Mouse (Mus musculus): ENCODE results near the gene Tgfb3. TPM values are rescaled to one million over a fixed set of nuclear protein-coding genes. Genes with fewer than 3 reads are reported as not detected.
A peak's percentile ranks its signal among the peaks of the same experiment; 100 is the strongest.

The Tgfb3 gene
- polyA plus RNA-seq (2016; fragmentation: Nextera tagmentation; extraction: Ambion mirVana): 13.0 and 15.3 TPM in 2 replicates

DNA sequence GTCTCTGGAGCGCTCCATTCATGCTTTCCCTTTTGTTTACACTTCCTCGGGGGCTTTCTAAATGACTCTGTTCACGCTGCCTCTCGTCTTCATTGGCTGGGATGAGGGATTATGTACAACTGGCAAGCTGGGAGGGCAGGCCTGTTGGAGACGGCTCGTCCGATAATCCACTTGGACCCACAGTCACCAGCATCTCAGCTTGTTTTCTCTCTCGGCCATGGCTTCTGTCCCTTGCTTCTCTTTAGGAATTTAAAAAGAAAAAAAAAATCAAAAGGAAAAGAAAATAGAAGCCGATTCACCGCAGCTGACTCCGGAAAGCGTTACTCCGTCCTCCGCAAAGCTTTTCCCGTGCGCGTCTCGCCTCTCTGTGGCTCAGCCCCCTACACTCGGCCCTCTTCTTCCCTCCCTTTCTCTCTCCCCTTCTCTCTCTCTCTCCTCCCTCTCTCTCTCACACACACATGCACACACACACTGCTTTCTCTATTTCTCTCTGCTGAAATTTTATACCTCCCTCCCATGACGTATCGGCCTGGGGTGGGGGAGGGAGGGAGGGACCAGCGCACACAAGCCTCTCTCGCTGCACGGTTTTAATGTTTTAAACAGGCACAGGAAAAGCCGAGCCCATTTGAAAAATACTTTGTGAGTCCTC is at the start of gene Tgfb3:
TSS of gene Tgfb3 (minus strand) at position 489 of the 649 bp plus-strand sequence.
- Histone ChIP-seq H3K9me3 (no peaks in the 10 kb centered on the region), H3K4me1 (peaks cover 34% of the 10 kb centered on the region), H3K27me3 (ENCODE audit: insufficient read depth, poor library complexity, severe bottlenecking) (peaks cover 14% of the 10 kb centered on the region; the same call in 1 of the 2 replicates), H3K4me3 (peak within 1 kb of the TSS; percentile 70), H3K27ac (peak within 1 kb of the TSS; percentile 92), H3K36me3 (0 out of 2 replicates have a peak, but pooled peaks cover 4% of the 10 kb centered on the region)
- no peak for DNase-seq (ENCODE audit: low spot score)
- under 1% methylated on average over 25 of the region's 25 CpGs for WGBS

DNA sequence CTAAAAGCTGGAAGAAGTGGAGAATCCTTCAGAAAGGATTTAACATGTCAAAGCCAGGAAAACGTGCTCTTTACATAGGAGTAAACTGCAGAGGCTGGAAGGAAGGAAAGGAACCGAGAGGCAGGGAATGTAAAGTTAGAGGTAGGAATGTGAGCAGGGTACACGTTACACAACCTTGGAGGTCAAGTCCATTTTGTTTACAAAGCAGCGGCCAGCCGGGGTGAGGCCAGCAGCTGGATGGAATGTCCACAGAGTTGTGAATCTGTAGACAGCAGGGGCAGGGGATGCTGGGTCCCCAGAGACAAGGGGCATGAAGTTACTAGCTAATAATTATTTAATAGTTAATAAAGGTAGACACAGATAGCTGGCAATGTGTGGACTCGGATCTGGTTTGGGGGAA is 49.3 kb upstream of the Tgfb3 start:
- 75% methylated on average over 6 of the region's 6 CpGs for WGBS

DNA sequence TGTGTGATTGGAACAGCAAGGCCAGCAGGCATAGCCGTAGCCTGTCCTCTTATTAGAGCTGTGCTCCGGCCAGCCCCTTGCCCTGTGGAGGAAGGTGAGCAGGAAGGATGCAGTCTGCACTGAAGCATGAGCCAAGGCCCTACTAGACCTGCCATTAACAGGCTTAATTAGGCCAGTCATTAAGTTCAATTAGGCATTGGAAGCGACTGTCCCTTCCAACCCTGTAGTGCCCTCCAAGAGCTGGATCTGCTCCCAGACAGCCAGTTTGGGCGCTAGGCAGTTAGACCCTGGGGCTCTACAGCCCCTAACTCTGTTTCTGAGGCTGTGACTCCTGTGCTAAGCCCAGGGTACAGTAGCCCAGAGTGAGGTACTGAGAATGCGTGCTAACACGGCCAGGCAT is 45.2 kb upstream of the Tgfb3 start:
- no peaks in the 10 kb centered on the region for H3K9me3 ChIP-seq
- 0 out of 2 replicates have a peak, but pooled peaks cover 5% of the 10 kb centered on the region for H3K36me3 ChIP-seq
- no peak for DNase-seq (ENCODE audit: low spot score)
- no peaks in the 10 kb centered on the region for H3K27me3 ChIP-seq (ENCODE audit: insufficient read depth, poor library complexity, severe bottlenecking)
- H3K27ac ChIP-seq: no peak overlapping the region
- 85% methylated on average over 6 of the region's 6 CpGs for WGBS
- H3K4me1 ChIP-seq: peaks cover 9% of the 10 kb centered on the region; the same call in 1 of the 2 replicates
- H3K4me3 ChIP-seq: no peak overlapping the region

More for the DNA sequence above, 49.3 kb upstream of the Tgfb3 start:
- H3K9me3 ChIP-seq: no peaks in the 10 kb centered on the region
- H3K27me3 ChIP-seq (ENCODE audit: insufficient read depth, poor library complexity, severe bottlenecking): no peaks in the 10 kb centered on the region
- H3K4me1 ChIP-seq: peaks cover 17% of the 10 kb centered on the region
- H3K36me3 ChIP-seq: 0 out of 2 replicates have a peak, but pooled peaks cover 2% of the 10 kb centered on the region
- DNase-seq (ENCODE audit: low spot score): no peak
- H3K27ac ChIP-seq: no peak overlapping the region
- H3K4me3 ChIP-seq: no peak overlapping the region

DNA sequence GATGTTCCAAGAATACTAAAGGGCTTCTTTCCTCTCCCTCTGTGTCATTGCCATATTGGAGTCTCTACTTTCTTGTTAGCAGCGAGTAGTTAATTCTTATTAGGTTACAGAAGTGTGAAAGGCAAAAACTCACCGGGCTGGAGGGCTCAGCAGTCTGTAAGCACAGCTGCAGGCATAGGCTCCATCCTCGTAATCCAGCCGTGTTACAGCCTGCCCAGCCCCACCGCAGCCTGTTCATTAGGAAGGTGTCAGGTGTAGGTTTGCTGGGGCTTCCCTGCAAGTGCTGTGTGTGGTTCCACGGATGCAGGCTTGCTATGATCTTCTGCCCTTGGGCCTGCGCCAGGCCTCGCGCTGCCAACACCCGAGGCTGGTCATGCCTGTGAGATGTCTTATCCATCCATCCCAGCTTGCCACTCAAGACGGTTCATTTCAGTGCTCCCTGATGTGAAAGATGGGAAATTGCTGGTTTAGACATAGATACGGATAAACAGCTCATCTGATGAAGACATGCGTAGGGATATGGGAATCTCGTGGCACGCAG is 37.5 kb upstream of the Tgfb3 start:
- Histone ChIP-seq H3K36me3 (peaks cover 19% of the 10 kb centered on the region; the same call in 1 of the 2 replicates), H3K4me1 (no peaks in the 10 kb centered on the region), H3K27ac (no peak overlapping the region), H3K4me3 (no peak overlapping the region), H3K27me3 (ENCODE audit: insufficient read depth, poor library complexity, severe bottlenecking) (no peaks in the 10 kb centered on the region), H3K9me3 (no peaks in the 10 kb centered on the region)
- DNase-seq (ENCODE audit: low spot score): no peak
- WGBS: 88% methylated on average over 15 of the region's 15 CpGs

DNA sequence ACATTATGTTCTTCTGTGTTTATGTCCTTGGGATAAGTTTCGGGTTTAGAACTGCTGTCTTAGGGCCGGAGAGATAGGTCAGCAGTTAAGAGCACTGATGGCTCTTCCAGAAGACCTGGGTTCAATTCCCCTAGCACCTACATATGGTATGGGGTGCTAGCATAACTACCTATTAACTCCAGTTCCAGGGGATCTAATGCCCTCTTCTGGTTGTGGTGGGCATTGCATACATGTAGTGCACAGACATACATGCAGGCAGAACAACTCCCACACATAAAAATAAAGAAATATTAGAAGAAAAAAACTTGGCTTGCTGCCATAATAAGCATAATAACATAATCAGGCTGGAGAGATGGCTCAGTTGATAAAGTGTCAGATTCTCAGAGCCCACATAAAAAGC is 31.8 kb upstream of the Tgfb3 start:
- Histone ChIP-seq H3K4me3 (no peak overlapping the region), H3K27me3 (ENCODE audit: insufficient read depth, poor library complexity, severe bottlenecking) (no peaks in the 10 kb centered on the region), H3K9me3 (no peaks in the 10 kb centered on the region), H3K36me3 (peaks cover 27% of the 10 kb centered on the region; the same call in 1 of the 2 replicates), H3K4me1 (peaks cover 14% of the 10 kb centered on the region), H3K27ac (no peak overlapping the region)
- 84% methylated on average over 2 of the region's 2 CpGs for WGBS
- no peak for DNase-seq (ENCODE audit: low spot score)

DNA sequence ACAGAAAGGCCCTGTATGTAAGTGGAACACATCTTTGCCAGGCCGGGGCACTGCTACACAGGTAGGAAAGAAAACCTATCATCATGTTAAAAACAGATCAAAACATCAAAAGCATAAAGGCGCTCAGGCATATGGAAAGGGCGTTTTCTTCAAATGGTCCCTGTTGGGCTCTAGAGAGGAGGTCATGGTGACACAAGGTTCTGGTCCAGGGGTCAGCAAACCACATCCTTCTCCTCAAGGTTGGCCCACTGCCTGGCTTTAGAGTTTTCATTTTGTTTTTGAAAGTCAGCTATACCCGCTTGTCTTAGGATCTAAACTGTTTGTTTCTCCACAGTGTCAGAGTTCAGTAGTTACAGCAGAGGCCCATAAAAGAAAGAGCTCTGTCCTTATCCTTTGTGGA is 30.7 kb upstream of the Tgfb3 start:
- no peak overlapping the region; the same call in 1 of the 2 replicates for H3K27ac ChIP-seq
- no peaks in the 10 kb centered on the region for H3K9me3 ChIP-seq
- H3K4me1 ChIP-seq: peaks cover 25% of the 10 kb centered on the region
- DNase-seq (ENCODE audit: low spot score): no peak
- no peaks in the 10 kb centered on the region for H3K27me3 ChIP-seq (ENCODE audit: insufficient read depth, poor library complexity, severe bottlenecking)
- H3K36me3 ChIP-seq: peaks cover 27% of the 10 kb centered on the region; the same call in 1 of the 2 replicates
- WGBS: 86% methylated on average over 4 of the region's 4 CpGs
- H3K4me3 ChIP-seq: no peak overlapping the region

DNA sequence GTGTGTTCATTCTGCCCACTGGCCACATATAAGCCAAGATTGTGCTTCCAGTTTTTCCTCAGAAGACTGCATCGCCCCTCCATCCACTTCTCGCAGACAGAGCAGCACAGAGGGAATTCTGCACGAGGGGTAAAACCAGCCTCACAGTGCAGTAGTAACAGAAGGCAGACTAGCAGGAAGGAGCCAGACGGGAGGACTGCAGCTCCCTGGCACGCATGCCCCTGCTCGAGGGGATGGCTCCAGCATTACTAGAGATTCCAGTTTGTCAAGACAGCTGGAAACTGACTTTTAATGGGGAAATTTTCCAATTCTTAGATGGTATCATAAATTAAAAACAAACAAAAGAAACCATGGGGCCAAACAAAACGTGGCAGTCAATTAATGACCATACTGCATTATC is 28.8 kb upstream of the Tgfb3 start:
- H3K27ac ChIP-seq: peak overlapping the region; percentile 13; the same call in 1 of the 2 replicates
- WGBS: 78% methylated on average over 7 of the region's 7 CpGs
- H3K36me3 ChIP-seq: peaks cover 22% of the 10 kb centered on the region; the same call in 1 of the 2 replicates
- no peaks in the 10 kb centered on the region for H3K27me3 ChIP-seq (ENCODE audit: insufficient read depth, poor library complexity, severe bottlenecking)
- H3K4me1 ChIP-seq: peaks cover 40% of the 10 kb centered on the region
- H3K4me3 ChIP-seq: no peak overlapping the region
- no peak for DNase-seq (ENCODE audit: low spot score)
- H3K9me3 ChIP-seq: no peaks in the 10 kb centered on the region

DNA sequence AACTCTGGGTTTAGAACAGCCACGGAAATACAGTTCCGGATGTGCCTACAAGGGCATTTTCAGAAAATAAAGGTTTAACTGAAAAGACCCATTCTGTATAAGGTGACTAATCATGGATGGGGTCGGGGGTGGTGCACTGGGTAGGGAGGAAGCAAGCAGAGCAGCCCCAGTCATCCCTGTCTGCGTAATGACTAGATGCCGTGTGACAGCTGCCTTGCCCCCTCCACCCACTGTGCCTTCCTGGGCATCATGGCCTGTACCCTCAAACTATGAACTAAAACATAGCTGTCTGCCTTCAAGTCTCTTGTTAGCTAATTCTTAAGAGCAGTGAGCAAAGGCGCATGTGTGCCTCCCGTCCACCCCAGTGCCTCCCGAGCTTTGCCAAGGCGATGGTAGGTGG is 27.2 kb upstream of the Tgfb3 start:
- H3K27me3 ChIP-seq (ENCODE audit: insufficient read depth, poor library complexity, severe bottlenecking): no peaks in the 10 kb centered on the region
- no peak for DNase-seq (ENCODE audit: low spot score)
- peaks cover 10% of the 10 kb centered on the region; the same call in 1 of the 2 replicates for H3K36me3 ChIP-seq
- H3K4me1 ChIP-seq: peaks cover 48% of the 10 kb centered on the region
- no peak overlapping the region for H3K4me3 ChIP-seq
- peak overlapping the region; percentile 94 for H3K27ac ChIP-seq
- 91% methylated on average over 9 of the region's 9 CpGs for WGBS
- H3K9me3 ChIP-seq: no peaks in the 10 kb centered on the region

DNA sequence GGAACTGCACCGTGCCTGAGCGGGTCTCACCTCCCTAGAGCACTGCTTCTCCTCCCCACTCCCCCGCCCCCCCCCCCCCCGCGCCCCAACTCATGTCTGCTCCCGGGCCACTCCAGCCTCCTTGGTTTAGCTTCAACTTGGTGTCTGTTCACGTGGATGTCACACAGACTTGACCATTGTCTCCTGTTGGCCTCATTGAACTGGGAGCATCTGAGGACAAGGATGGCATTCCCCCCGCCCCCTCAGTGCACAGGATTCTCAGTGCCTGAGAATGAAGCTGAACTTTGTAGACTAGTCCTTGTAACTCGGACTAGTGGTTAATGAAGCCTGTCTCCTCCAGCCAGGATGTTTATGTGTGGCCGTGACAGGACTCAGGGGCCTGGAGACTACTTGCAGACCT is 26.7 kb upstream of the Tgfb3 start:
- 78% methylated on average over 7 of the region's 10 CpGs for WGBS
- peak overlapping the region; percentile 94 for H3K27ac ChIP-seq
- no peak for DNase-seq (ENCODE audit: low spot score)

DNA sequence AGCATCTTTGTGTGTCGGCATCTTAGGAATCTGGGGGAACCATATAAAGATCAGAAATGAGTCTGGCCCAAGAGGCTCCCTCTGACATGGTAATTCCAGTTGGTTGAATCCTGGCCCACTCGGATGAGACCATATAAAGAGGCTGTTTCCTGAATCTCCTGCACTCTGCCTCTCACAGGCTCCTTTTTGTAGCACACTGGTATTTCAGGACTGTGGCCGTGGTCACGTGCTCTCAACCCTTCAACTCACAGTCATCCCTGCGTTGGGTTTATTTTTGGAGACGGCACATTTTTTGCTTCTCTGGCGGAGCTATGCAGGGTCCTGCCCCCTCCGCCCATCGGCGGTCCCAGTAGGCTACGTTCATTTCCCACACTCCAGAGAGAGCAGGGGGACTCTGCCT is 25.5 kb upstream of the Tgfb3 start:
- Histone ChIP-seq H3K9me3 (no peaks in the 10 kb centered on the region), H3K36me3 (peaks cover 6% of the 10 kb centered on the region; the same call in 1 of the 2 replicates), H3K4me1 (peaks cover 56% of the 10 kb centered on the region), H3K4me3 (0 out of 2 replicates have a peak overlapping the region, but pooled peaks have one; percentile 23), H3K27me3 (ENCODE audit: insufficient read depth, poor library complexity, severe bottlenecking) (no peaks in the 10 kb centered on the region), H3K27ac (peak overlapping the region; percentile 94)
- peak; percentile 93 for DNase-seq (ENCODE audit: low spot score)
- WGBS: 45% methylated on average over 11 of the region's 11 CpGs

More for the DNA sequence above, 26.7 kb upstream of the Tgfb3 start:
- H3K27me3 ChIP-seq (ENCODE audit: insufficient read depth, poor library complexity, severe bottlenecking): no peaks in the 10 kb centered on the region
- peaks cover 7% of the 10 kb centered on the region; the same call in 1 of the 2 replicates for H3K36me3 ChIP-seq
- H3K4me1 ChIP-seq: peaks cover 54% of the 10 kb centered on the region
- no peaks in the 10 kb centered on the region for H3K9me3 ChIP-seq
- H3K4me3 ChIP-seq: no peak overlapping the region

DNA sequence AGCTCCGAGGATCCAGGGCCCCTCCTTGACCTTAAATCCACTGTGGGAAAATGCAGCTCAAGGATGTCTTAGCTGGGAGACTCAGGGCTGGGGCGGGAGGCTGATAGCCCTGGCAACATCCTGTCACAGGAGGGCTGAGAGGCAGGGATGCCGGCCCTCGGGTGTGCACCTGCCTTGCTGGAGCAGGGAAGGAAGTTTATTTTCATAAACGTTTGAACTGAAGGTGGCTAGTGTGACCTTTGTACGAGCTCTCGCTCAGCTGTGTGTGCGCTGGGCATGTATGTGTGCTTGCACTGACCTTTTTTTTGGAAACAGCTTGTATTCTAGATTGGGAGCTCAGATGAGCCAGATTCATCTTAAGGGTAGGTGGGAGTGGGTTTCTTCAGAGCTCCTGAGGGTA is 25.0 kb upstream of the Tgfb3 start:
- Histone ChIP-seq H3K27ac (peak overlapping the region; percentile 94), H3K4me3 (no peak overlapping the region)
- 49% methylated on average over 8 of the region's 8 CpGs for WGBS

DNA sequence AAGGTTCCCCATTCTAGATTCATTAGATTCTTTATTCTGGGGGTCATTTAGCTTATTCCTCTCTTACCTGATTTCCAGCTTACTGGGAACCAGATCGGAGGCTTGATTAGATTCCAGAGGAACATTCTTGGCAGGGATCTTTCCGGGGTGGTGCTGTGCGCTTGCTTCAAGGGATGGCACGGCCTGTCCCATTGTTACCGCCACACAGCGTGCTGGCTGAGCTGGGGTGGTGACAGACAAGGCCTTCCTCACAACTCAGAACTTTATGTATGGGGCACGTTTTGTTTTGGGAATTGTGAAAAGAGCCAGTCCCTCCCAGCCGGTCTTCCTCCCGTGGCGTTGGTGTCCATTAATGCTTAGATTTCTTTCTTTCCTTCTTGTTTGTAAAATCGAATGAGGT is 24.6 kb upstream of the Tgfb3 start:
- H3K4me3 ChIP-seq: no peak overlapping the region
- H3K4me1 ChIP-seq: peaks cover 56% of the 10 kb centered on the region
- no peaks in the 10 kb centered on the region for H3K27me3 ChIP-seq (ENCODE audit: insufficient read depth, poor library complexity, severe bottlenecking)
- H3K27ac ChIP-seq: peak overlapping the region; percentile 94
- H3K9me3 ChIP-seq: no peaks in the 10 kb centered on the region
- peaks cover 5% of the 10 kb centered on the region; the same call in 1 of the 2 replicates for H3K36me3 ChIP-seq
- WGBS: 60% methylated on average over 11 of the region's 11 CpGs
- no peak for DNase-seq (ENCODE audit: low spot score)

More for the DNA sequence above, 25.0 kb upstream of the Tgfb3 start:
- no peak for DNase-seq (ENCODE audit: low spot score)
- Histone ChIP-seq H3K9me3 (no peaks in the 10 kb centered on the region), H3K36me3 (peaks cover 9% of the 10 kb centered on the region; the same call in 1 of the 2 replicates), H3K27me3 (ENCODE audit: insufficient read depth, poor library complexity, severe bottlenecking) (no peaks in the 10 kb centered on the region), H3K4me1 (peaks cover 56% of the 10 kb centered on the region)

DNA sequence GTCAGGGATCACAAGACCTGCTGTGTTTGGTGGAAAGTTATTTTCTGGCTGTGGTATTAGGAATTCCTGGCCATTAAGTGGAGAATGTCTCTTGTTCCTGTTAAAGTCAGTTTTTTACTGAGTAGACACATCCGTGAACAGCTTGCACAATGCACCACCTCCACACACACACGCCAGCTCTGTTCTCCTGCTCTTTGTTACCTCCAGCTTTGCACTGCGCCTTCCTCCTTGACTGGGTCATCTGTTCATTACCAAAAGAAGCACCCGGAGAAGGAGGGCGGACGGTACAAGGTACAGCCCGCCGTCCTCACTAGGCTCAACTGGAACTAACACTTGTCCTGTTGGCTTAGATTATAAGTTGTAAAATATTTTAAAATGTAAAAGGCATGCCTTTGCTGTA is 23.8 kb upstream of the Tgfb3 start:
- Histone ChIP-seq H3K27ac (peak overlapping the region; percentile 62), H3K27me3 (ENCODE audit: insufficient read depth, poor library complexity, severe bottlenecking) (no peaks in the 10 kb centered on the region)

More for the DNA sequence above, 23.8 kb upstream of the Tgfb3 start:
- Histone ChIP-seq H3K4me3 (no peak overlapping the region), H3K36me3 (0 out of 2 replicates have a peak, but pooled peaks cover 3% of the 10 kb centered on the region), H3K4me1 (peaks cover 61% of the 10 kb centered on the region), H3K9me3 (no peaks in the 10 kb centered on the region)
- WGBS: 76% methylated on average over 8 of the region's 8 CpGs
- DNase-seq (ENCODE audit: low spot score): no peak
